Mouse (Mus musculus): ENCODE data around the gene Cadm2. TPM values are rescaled to one million over a fixed set of nuclear protein-coding genes. Genes with fewer than 3 reads are reported as not detected.

Gene Cadm2
- polyA plus RNA-seq, 1 experiment from 2014 or later: 5.3 TPM

GRCm38 (mm10) chr16:66889907-66890306, 730.8 kb downstream of the Cadm2 start:
- Histone ChIP-seq H3K4me1 (ENCODE audit: control insufficient read depth, insufficient read depth, low read length) (no peaks in the 10 kb centered on the region), H3K9me3 (ENCODE audit: control insufficient read depth, low read depth, low read length) (no peaks in the 10 kb centered on the region), H3K4me3 (ENCODE audit: low read depth, low read length) (no peak overlapping the region), H3K36me3 (ENCODE audit: control insufficient read depth, insufficient read depth, low read length) (no peaks in the 10 kb centered on the region), H3K9ac (replicated peaks; ENCODE audit: low read depth, low read length) (no peak overlapping the region), H3K4me2 (replicated peaks; ENCODE audit: low read depth, low read length) (no peak overlapping the region), H3K27ac (ENCODE audit: low read length) (no peak overlapping the region), H3K27me3 (ENCODE audit: control insufficient read depth, insufficient read depth, low read length) (no peaks in the 10 kb centered on the region)
- no peak for ATAC-seq (ENCODE audit: insufficient number of reproducible peaks, insufficient read depth, low FRiP score, low read depth)
- WGBS: 86% methylated on average over 8 of the region's 8 CpGs

GRCm38 (mm10) chr16:66882597-66882996, 738.1 kb downstream of the Cadm2 start:
- Histone ChIP-seq H3K9me3 (ENCODE audit: control insufficient read depth, low read depth, low read length) (no peaks in the 10 kb centered on the region), H3K4me1 (ENCODE audit: control insufficient read depth, insufficient read depth, low read length) (no peaks in the 10 kb centered on the region), H3K27ac (ENCODE audit: low read length) (no peak overlapping the region), H3K4me3 (ENCODE audit: low read depth, low read length) (no peak overlapping the region), H3K4me2 (replicated peaks; ENCODE audit: low read depth, low read length) (no peak overlapping the region), H3K36me3 (ENCODE audit: control insufficient read depth, insufficient read depth, low read length) (no peaks in the 10 kb centered on the region), H3K9ac (replicated peaks; ENCODE audit: low read depth, low read length) (no peak overlapping the region), H3K27me3 (ENCODE audit: control insufficient read depth, insufficient read depth, low read length) (no peaks in the 10 kb centered on the region)
- no peak for ATAC-seq (ENCODE audit: insufficient number of reproducible peaks, insufficient read depth, low FRiP score, low read depth)
- WGBS: 56% methylated on average over 3 of the region's 3 CpGs

- H3K4me1 ChIP-seq (ENCODE audit: control insufficient read depth, insufficient read depth, low read length): no peaks in the 10 kb centered on the region
- no peak overlapping the region for H3K9ac ChIP-seq (replicated peaks; ENCODE audit: low read depth, low read length)
- ATAC-seq (ENCODE audit: insufficient number of reproducible peaks, insufficient read depth, low FRiP score, low read depth): no peak
- no peak overlapping the region for H3K27ac ChIP-seq (ENCODE audit: low read length)
- H3K4me3 ChIP-seq (ENCODE audit: low read depth, low read length): no peak overlapping the region
- no peaks in the 10 kb centered on the region for H3K9me3 ChIP-seq (ENCODE audit: control insufficient read depth, low read depth, low read length)
- WGBS: 87% methylated on average over 3 of the region's 3 CpGs
- H3K4me2 ChIP-seq (replicated peaks; ENCODE audit: low read depth, low read length): no peak overlapping the region
- H3K36me3 ChIP-seq (ENCODE audit: control insufficient read depth, insufficient read depth, low read length): no peaks in the 10 kb centered on the region
- H3K27me3 ChIP-seq (ENCODE audit: control insufficient read depth, insufficient read depth, low read length): no peaks in the 10 kb centered on the region
Measured at GRCm38 (mm10) chr16:66871201-66871600, 749.5 kb downstream of the Cadm2 start.

GRCm38 (mm10) chr16:66851047-66851446, 769.7 kb downstream of the Cadm2 start:
- Histone ChIP-seq H3K27ac (ENCODE audit: low read length) (no peak overlapping the region), H3K9me3 (ENCODE audit: control insufficient read depth, low read depth, low read length) (no peaks in the 10 kb centered on the region), H3K4me3 (ENCODE audit: low read depth, low read length) (no peak overlapping the region), H3K27me3 (ENCODE audit: control insufficient read depth, insufficient read depth, low read length) (no peaks in the 10 kb centered on the region), H3K4me1 (ENCODE audit: control insufficient read depth, insufficient read depth, low read length) (no peaks in the 10 kb centered on the region), H3K9ac (replicated peaks; ENCODE audit: low read depth, low read length) (no peak overlapping the region), H3K4me2 (replicated peaks; ENCODE audit: low read depth, low read length) (no peak overlapping the region), H3K36me3 (ENCODE audit: control insufficient read depth, insufficient read depth, low read length) (no peaks in the 10 kb centered on the region)
- WGBS: 65% methylated on average over 3 of the region's 3 CpGs
- ATAC-seq (ENCODE audit: insufficient number of reproducible peaks, insufficient read depth, low FRiP score, low read depth): no peak

GRCm38 (mm10) chr16:66824866-66825265, 795.8 kb downstream of the Cadm2 start:
- no peak overlapping the region for H3K4me2 ChIP-seq (replicated peaks; ENCODE audit: low read depth, low read length)
- 77% methylated on average over 3 of the region's 3 CpGs for WGBS
- H3K4me1 ChIP-seq (ENCODE audit: control insufficient read depth, insufficient read depth, low read length): no peaks in the 10 kb centered on the region
- no peak overlapping the region for H3K4me3 ChIP-seq (ENCODE audit: low read depth, low read length)
- no peaks in the 10 kb centered on the region for H3K27me3 ChIP-seq (ENCODE audit: control insufficient read depth, insufficient read depth, low read length)
- H3K27ac ChIP-seq (ENCODE audit: low read length): no peak overlapping the region
- H3K9ac ChIP-seq (replicated peaks; ENCODE audit: low read depth, low read length): no peak overlapping the region
- no peaks in the 10 kb centered on the region for H3K36me3 ChIP-seq (ENCODE audit: control insufficient read depth, insufficient read depth, low read length)
- H3K9me3 ChIP-seq (ENCODE audit: control insufficient read depth, low read depth, low read length): no peaks in the 10 kb centered on the region
- ATAC-seq (ENCODE audit: insufficient number of reproducible peaks, insufficient read depth, low FRiP score, low read depth): no peak

- no peak for ATAC-seq (ENCODE audit: insufficient number of reproducible peaks, insufficient read depth, low FRiP score, low read depth)
- no peaks in the 10 kb centered on the region for H3K4me1 ChIP-seq (ENCODE audit: control insufficient read depth, insufficient read depth, low read length)
- no peaks in the 10 kb centered on the region for H3K36me3 ChIP-seq (ENCODE audit: control insufficient read depth, insufficient read depth, low read length)
- H3K4me2 ChIP-seq (replicated peaks; ENCODE audit: low read depth, low read length): no peak overlapping the region
- no peaks in the 10 kb centered on the region for H3K9me3 ChIP-seq (ENCODE audit: control insufficient read depth, low read depth, low read length)
- H3K27me3 ChIP-seq (ENCODE audit: control insufficient read depth, insufficient read depth, low read length): no peaks in the 10 kb centered on the region
- H3K9ac ChIP-seq (replicated peaks; ENCODE audit: low read depth, low read length): no peak overlapping the region
- no peak overlapping the region for H3K4me3 ChIP-seq (ENCODE audit: low read depth, low read length)
- no peak overlapping the region for H3K27ac ChIP-seq (ENCODE audit: low read length)
Measured at GRCm38 (mm10) chr16:66811495-66811894, 809.2 kb downstream of the Cadm2 start.

GRCm38 (mm10) chr16:66798204-66798603, 822.5 kb downstream of the Cadm2 start:
- H3K4me1 ChIP-seq (ENCODE audit: control insufficient read depth, insufficient read depth, low read length): no peaks in the 10 kb centered on the region
- H3K9me3 ChIP-seq (ENCODE audit: control insufficient read depth, low read depth, low read length): no peaks in the 10 kb centered on the region
- no peak overlapping the region for H3K9ac ChIP-seq (replicated peaks; ENCODE audit: low read depth, low read length)
- H3K27me3 ChIP-seq (ENCODE audit: control insufficient read depth, insufficient read depth, low read length): no peaks in the 10 kb centered on the region
- H3K27ac ChIP-seq (ENCODE audit: low read length): no peak overlapping the region
- no peak overlapping the region for H3K4me3 ChIP-seq (ENCODE audit: low read depth, low read length)
- ATAC-seq (ENCODE audit: insufficient number of reproducible peaks, insufficient read depth, low FRiP score, low read depth): no peak
- no peaks in the 10 kb centered on the region for H3K36me3 ChIP-seq (ENCODE audit: control insufficient read depth, insufficient read depth, low read length)
- 70% methylated on average over 3 of the region's 3 CpGs for WGBS
- no peak overlapping the region for H3K4me2 ChIP-seq (replicated peaks; ENCODE audit: low read depth, low read length)

GRCm38 (mm10) chr16:66793067-66793466, 827.6 kb downstream of the Cadm2 start:
- 87% methylated on average over 3 of the region's 3 CpGs for WGBS
- no peaks in the 10 kb centered on the region for H3K4me1 ChIP-seq (ENCODE audit: control insufficient read depth, insufficient read depth, low read length)
- no peak overlapping the region for H3K9ac ChIP-seq (replicated peaks; ENCODE audit: low read depth, low read length)
- H3K9me3 ChIP-seq (ENCODE audit: control insufficient read depth, low read depth, low read length): no peaks in the 10 kb centered on the region
- no peaks in the 10 kb centered on the region for H3K27me3 ChIP-seq (ENCODE audit: control insufficient read depth, insufficient read depth, low read length)
- ATAC-seq (ENCODE audit: insufficient number of reproducible peaks, insufficient read depth, low FRiP score, low read depth): no peak
- H3K27ac ChIP-seq (ENCODE audit: low read length): no peak overlapping the region
- no peak overlapping the region for H3K4me3 ChIP-seq (ENCODE audit: low read depth, low read length)
- no peak overlapping the region for H3K4me2 ChIP-seq (replicated peaks; ENCODE audit: low read depth, low read length)
- H3K36me3 ChIP-seq (ENCODE audit: control insufficient read depth, insufficient read depth, low read length): no peaks in the 10 kb centered on the region

- H3K36me3 ChIP-seq (ENCODE audit: control insufficient read depth, insufficient read depth, low read length): no peaks in the 10 kb centered on the region
- 45% methylated on average over 4 of the region's 4 CpGs for WGBS
- H3K9ac ChIP-seq (replicated peaks; ENCODE audit: low read depth, low read length): no peak overlapping the region
Measured at GRCm38 (mm10) chr16:66771883-66772282, 848.8 kb downstream of the Cadm2 start.

More at GRCm38 (mm10) chr16:66771883-66772282, 848.8 kb downstream of the Cadm2 start:
- no peak for ATAC-seq (ENCODE audit: insufficient number of reproducible peaks, insufficient read depth, low FRiP score, low read depth)
- Histone ChIP-seq H3K4me2 (replicated peaks; ENCODE audit: low read depth, low read length) (no peak overlapping the region), H3K27ac (ENCODE audit: low read length) (no peak overlapping the region), H3K4me1 (ENCODE audit: control insufficient read depth, insufficient read depth, low read length) (no peaks in the 10 kb centered on the region), H3K27me3 (ENCODE audit: control insufficient read depth, insufficient read depth, low read length) (no peaks in the 10 kb centered on the region), H3K9me3 (ENCODE audit: control insufficient read depth, low read depth, low read length) (no peaks in the 10 kb centered on the region), H3K4me3 (ENCODE audit: low read depth, low read length) (no peak overlapping the region)
